Mouse (Mus musculus): ENCODE results near the gene Ak5. TPM values are rescaled to one million over a fixed set of nuclear protein-coding genes. Genes with fewer than 3 reads are reported as not detected.

Ak5 gene
- total and polyA plus RNA-seq, 3 experiments: 0.13 to 0.79 (median 0.23) TPM

DNA sequence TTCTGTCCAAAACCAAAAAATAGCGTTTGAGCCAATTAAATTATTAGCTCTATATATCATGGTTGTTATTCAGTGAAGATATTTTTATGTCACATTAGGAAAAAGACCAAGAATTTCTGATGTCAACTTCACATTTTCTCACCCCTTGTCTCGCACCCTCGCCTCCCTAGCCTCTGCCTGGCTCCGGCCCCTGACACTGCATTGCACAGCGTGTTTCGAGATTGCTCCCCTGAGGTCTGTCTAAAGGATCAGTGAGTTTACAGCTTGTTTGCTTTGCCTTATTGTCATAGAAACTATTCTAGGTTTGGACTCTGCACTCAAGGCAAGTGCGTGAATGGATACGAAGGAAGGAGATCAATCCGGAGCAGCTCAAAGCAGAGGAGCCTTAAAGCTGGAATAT lies 20.9 kb upstream of the Ak5 start:
- dilution Hi-C loops (cut with MboI; ENCODE audit: extremely low pct_ligation_motif_present, extremely low pct_unique_long_range_greater_than_20kb, low sequenced_read_pairs): no loop called here
- no peak for DNase-seq (ENCODE audit: extremely low read depth)
- no peaks in the 10 kb centered on the region for H3K27me3 ChIP-seq (replicated peaks)
- H3K9ac ChIP-seq (ENCODE audit: insufficient read depth, low read depth): no peak overlapping the region
- no peaks in the 10 kb centered on the region for H3K79me2 ChIP-seq (replicated peaks; ENCODE audit: control insufficient read depth, extremely low read depth, insufficient read depth, poor library complexity, severe bottlenecking)
- in situ Hi-C loops (cut with MboI; ENCODE audit: low pct_ligation_motif_present, low pct_unique_long_range_greater_than_20kb, low sequenced_read_pairs): no loop called here
- H3K27ac ChIP-seq (ENCODE audit: insufficient read depth, low read depth): no peak overlapping the region
- no peaks in the 10 kb centered on the region for H3K4me1 ChIP-seq (ENCODE audit: control insufficient read depth in 1 of 2, insufficient read depth in 2 of 2)
- TF ChIP-seq ELF1 (IDR thresholded peaks at IDR 0.05; ENCODE audit: low read depth, low read length): no peak
- TF ChIP-seq IRF4 (IDR thresholded peaks at IDR 0.05; ENCODE audit: low read depth, low read length): no peak
- no peak for TF ChIP-seq MEF2A (IDR thresholded peaks at IDR 0.05; ENCODE audit: borderline replicate concordance, low read depth, low read length)
- no peak for TF ChIP-seq UBTF (IDR thresholded peaks at IDR 0.05; ENCODE audit: low read depth, low read length)
- no peak for TF ChIP-seq HCFC1 (IDR thresholded peaks at IDR 0.05; ENCODE audit: low read depth, low read length)
- no peak for TF ChIP-seq MAFK (IDR thresholded peaks at IDR 0.05; ENCODE audit: insufficient replicate concordance, low read length)
- no peak for TF ChIP-seq TBP (conservative IDR thresholded peaks at IDR 0.05; ENCODE audit: low read depth, low read length)
- no peak for TF ChIP-seq MAZ (IDR thresholded peaks at IDR 0.05; ENCODE audit: low read depth, low read length)
- no peak for TF ChIP-seq RAD21 (IDR thresholded peaks at IDR 0.05; ENCODE audit: low read depth, low read length)
- no peak for TF ChIP-seq MXI1 (IDR thresholded peaks at IDR 0.05; ENCODE audit: low read depth, low read length)
- no peak for TF ChIP-seq NELFE (IDR thresholded peaks at IDR 0.05; ENCODE audit: low read depth, low read length)
- no peak for TF ChIP-seq ZNF384 (IDR thresholded peaks at IDR 0.05; ENCODE audit: low read depth, low read length)
- no peak for TF ChIP-seq JUND (conservative IDR thresholded peaks at IDR 0.05; ENCODE audit: low read depth, low read length)
- no peak for TF ChIP-seq RCOR1 (conservative IDR thresholded peaks at IDR 0.05; ENCODE audit: low read depth, low read length)
- no peak for TF ChIP-seq SMC3 (IDR thresholded peaks at IDR 0.05; ENCODE audit: low read depth, low read length)
- TF ChIP-seq USF2 (conservative IDR thresholded peaks at IDR 0.05; ENCODE audit: low read depth, low read length): no peak
- H3K36me3 ChIP-seq (replicated peaks in 1 of 2; ENCODE audit: control insufficient read depth in 1 of 2, insufficient read depth in 1 of 2, low read length in 1 of 2): no peaks in the 10 kb centered on the region
- no peaks in the 10 kb centered on the region for H3K9me3 ChIP-seq (replicated peaks; ENCODE audit: low read length)
- H3K4me3 ChIP-seq (replicated peaks in 1 of 3; ENCODE audit: low read depth in 2 of 3, low read length in 2 of 3, poor library complexity in 1 of 3): no peak overlapping the region
- no peak overlapping the region for H3K4me2 ChIP-seq (ENCODE audit: insufficient read depth, low read depth, poor library complexity, severe bottlenecking)

DNA sequence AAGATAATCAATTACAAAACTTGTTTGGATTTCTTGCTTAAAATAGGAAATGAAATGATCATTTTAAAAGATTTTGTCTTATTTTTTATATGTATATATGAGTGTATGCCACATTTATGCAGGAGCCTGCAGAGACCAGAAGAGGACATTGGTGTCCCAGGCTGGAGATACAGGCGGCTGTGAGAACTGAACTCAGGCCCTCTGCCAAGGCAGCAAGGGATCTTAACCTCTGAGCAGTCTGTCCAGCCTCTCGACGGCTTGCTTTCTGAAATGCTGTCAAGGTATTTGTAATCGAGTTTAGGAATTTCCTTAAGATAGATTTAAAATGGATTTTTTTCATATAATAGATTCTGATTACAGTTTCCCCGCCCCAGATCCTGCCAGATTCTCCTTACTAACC lies 20.4 kb upstream of the Ak5 start:
- Histone ChIP-seq H3K79me2 (replicated peaks; ENCODE audit: control insufficient read depth, extremely low read depth, insufficient read depth, poor library complexity, severe bottlenecking) (no peaks in the 10 kb centered on the region), H3K4me2 (ENCODE audit: insufficient read depth, low read depth, poor library complexity, severe bottlenecking) (no peak overlapping the region), H3K36me3 (replicated peaks in 1 of 2; ENCODE audit: control insufficient read depth in 1 of 2, insufficient read depth in 1 of 2, low read length in 1 of 2) (no peaks in the 10 kb centered on the region), H3K27me3 (replicated peaks) (no peaks in the 10 kb centered on the region), H3K4me3 (replicated peaks in 1 of 3; ENCODE audit: low read depth in 2 of 3, low read length in 2 of 3, poor library complexity in 1 of 3) (no peak overlapping the region), H3K4me1 (ENCODE audit: control insufficient read depth in 1 of 2, insufficient read depth in 2 of 2) (no peaks in the 10 kb centered on the region), H3K9ac (ENCODE audit: insufficient read depth, low read depth) (no peak overlapping the region), H3K9me3 (replicated peaks; ENCODE audit: low read length) (no peaks in the 10 kb centered on the region), H3K27ac (ENCODE audit: insufficient read depth, low read depth) (no peak overlapping the region)
- dilution Hi-C loops (cut with MboI; ENCODE audit: extremely low pct_ligation_motif_present, extremely low pct_unique_long_range_greater_than_20kb, low sequenced_read_pairs): no loop called here
- no peak for DNase-seq (ENCODE audit: extremely low read depth)
- in situ Hi-C loops (cut with MboI; ENCODE audit: low pct_ligation_motif_present, low pct_unique_long_range_greater_than_20kb, low sequenced_read_pairs): no loop called here
- TF ChIP-seq CHD2 (IDR thresholded peaks at IDR 0.05; ENCODE audit: low read length): no peak
- TF ChIP-seq MXI1 (IDR thresholded peaks at IDR 0.05; ENCODE audit: low read depth, low read length): no peak
- TF ChIP-seq USF2 (conservative IDR thresholded peaks at IDR 0.05; ENCODE audit: low read depth, low read length): no peak
- no peak for TF ChIP-seq ZNF384 (IDR thresholded peaks at IDR 0.05; ENCODE audit: low read depth, low read length)
- no peak for TF ChIP-seq MEF2A (IDR thresholded peaks at IDR 0.05; ENCODE audit: borderline replicate concordance, low read depth, low read length)
- no peak for TF ChIP-seq POLR2AphosphoS2 (IDR thresholded peaks at IDR 0.05; ENCODE audit: low read depth, low read length)
- TF ChIP-seq IRF4 (IDR thresholded peaks at IDR 0.05; ENCODE audit: low read depth, low read length): no peak

All from CH12.LX (cell line).